Mouse (Mus musculus): ENCODE measurements around the gene Smpd3.
"Not testable (repeated sequence)": the region's sequence is repeated elsewhere in the genome, so short reads cannot be mapped to it uniquely, and the experiment has no call there.

Smpd3 gene

DNA sequence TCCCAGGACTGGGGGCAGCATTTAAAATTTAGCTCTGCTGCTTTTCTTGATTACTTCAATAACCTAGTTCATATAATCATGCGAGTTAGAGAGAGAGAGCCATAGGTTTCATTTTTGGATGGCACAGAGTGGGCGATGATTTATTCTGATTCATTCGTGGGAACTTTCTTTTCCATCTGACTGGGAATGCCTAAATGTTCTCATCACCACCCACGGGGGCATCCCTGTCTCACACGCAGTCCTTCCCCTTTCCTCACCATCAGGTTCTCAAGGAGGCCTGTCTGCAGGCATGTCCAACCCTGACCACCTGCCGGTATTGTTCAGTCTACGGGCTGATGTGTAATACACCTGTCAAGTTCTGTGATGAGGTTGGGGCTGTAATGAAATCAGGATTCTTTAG is 16.4 kb downstream of the Smpd3 start:
- no peak for DNase-seq (ENCODE audit: low spot score)

GRCm38 (mm10) chr8:106320002-106320401 is 17.8 kb downstream of the Smpd3 start:
- no peak for DNase-seq (ENCODE audit: low spot score)

GRCm38 (mm10) chr8:106317091-106317490 is 20.7 kb downstream of the Smpd3 start:
- no peak for DNase-seq (ENCODE audit: low spot score)

GRCm38 (mm10) chr8:106316506-106316905 is 21.3 kb downstream of the Smpd3 start:
- DNase-seq (ENCODE audit: low spot score), result no peak

GRCm38 (mm10) chr8:106315402-106316187 is 22.2 kb downstream of the Smpd3 start:
- DNase-seq (ENCODE audit: low spot score), result no peak

DNA sequence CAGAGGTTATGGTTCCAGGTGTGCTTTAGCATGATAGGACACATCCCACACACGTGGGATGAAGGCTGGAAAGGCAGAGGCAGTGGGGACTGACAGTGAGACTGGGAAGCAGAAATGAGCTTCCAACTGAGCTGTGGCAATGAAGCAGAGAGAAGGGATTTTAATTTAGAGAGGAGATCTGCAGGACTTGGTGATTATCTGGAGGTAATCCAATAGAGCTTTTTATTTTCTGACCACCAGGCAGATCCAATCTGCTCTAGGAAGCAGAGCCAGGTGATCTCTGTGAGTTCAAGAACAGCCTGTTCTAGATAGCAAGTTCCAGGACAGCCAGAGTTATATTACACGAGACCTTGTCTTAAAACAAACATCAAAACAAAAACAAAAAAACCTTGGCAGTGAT is 24.0 kb downstream of the Smpd3 start:
- DNase-seq (ENCODE audit: low spot score), result no peak

- DNase-seq (ENCODE audit: low spot score), result no peak
Measured at GRCm38 (mm10) chr8:106313120-106313737, 24.6 kb downstream of the Smpd3 start.

- DNase-seq (ENCODE audit: low spot score), result no peak
Measured at GRCm38 (mm10) chr8:106311967-106312366, 25.8 kb downstream of the Smpd3 start.

- DNase-seq (ENCODE audit: low spot score), result no peak
Measured at GRCm38 (mm10) chr8:106310026-106310652, 27.6 kb downstream of the Smpd3 start.

- DNase-seq (ENCODE audit: low spot score), result not testable (repeated sequence)
Measured at GRCm38 (mm10) chr8:106308082-106308786, 29.6 kb downstream of the Smpd3 start.

DNA sequence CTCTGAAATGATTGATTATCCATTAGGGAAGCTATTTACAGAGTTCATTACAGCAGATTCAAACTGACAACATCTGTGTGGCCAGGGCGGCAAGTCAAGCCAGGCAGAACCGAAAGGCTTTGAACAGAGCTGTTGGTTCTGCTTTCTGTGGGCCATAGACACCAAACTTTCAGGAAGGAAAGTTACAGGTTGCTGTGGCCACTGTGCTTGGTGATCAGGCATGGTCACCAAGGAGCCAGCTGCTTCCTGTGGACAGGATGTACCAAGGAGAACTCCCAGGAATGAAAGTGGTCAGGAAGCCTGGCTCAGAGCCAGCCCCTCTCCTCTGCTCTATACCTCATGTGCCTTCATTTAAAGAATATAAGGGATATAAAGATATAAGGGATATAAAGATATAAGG is 30.2 kb downstream of the Smpd3 start:
- no peak for DNase-seq (ENCODE audit: low spot score)

DNA sequence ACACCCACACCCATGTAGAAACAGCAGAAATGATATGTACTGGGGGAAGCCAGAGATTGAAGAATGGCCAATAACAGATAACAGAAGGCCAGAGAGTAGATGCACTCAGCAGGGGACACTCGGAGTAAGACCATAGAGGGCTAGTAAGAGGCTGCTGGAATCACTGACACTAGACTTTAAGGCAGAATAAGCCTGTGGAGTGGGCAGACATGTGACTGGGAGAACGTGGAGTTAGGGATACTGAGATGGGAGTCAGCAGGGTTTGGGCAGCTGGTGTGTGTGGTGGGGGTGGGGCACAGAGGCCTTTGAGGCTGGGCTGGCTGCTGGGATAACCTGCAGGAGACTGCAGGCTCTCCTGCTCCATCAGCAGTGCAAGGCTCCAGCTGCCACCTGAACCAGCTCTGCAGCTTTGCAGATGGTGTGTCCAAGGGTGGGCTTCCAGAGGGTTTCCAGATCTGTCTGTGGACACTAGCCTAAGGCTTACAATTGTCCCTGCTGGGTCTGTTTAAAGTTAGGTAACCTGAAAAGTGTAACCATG is 31.0 kb downstream of the Smpd3 start:
- DNase-seq (ENCODE audit: low spot score), result not testable (repeated sequence)

DNA sequence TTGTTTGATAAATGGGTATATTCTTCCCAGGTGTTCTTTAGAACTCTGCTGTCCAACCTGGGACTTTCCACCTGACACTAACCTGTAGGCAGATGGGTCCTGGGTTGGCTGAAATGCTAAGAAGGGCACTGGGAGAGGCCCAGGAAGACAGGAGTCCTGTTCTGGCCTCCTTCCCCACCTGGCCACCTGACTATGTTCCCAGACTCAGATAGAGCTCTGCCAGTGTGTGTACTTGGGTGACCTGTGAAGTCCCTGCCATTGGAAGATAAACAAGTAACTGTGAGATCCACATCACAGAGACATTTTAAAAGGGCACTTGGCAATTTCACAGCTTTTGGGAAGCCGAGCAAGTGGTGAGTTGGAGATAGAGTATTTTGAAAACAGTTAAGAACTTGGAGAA is 31.7 kb downstream of the Smpd3 start:
- DNase-seq (ENCODE audit: low spot score), result no peak

GRCm38 (mm10) chr8:106305301-106305700 is 32.5 kb downstream of the Smpd3 start:
- no peak for DNase-seq (ENCODE audit: low spot score)

DNA sequence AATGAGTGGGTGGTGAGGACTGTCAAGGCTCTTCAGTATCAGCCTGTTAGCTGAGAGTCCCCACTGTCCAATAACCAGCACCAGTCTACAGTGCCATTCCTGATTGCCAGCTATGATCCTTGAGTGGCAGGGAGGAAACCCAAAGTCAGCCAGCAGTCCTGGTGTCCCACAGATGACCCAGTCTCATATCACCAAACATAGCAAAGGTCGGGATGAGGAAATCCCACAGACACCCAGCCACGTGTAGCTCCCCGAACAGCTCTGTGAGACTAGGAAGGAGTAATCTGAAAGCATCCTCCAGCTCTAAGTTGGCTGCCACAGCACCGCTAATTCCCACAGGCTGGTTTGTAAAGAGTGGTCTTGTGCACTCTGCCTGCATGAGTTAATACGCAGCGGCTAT is 33.5 kb downstream of the Smpd3 start:
- no peak for DNase-seq (ENCODE audit: low spot score)

DNA sequence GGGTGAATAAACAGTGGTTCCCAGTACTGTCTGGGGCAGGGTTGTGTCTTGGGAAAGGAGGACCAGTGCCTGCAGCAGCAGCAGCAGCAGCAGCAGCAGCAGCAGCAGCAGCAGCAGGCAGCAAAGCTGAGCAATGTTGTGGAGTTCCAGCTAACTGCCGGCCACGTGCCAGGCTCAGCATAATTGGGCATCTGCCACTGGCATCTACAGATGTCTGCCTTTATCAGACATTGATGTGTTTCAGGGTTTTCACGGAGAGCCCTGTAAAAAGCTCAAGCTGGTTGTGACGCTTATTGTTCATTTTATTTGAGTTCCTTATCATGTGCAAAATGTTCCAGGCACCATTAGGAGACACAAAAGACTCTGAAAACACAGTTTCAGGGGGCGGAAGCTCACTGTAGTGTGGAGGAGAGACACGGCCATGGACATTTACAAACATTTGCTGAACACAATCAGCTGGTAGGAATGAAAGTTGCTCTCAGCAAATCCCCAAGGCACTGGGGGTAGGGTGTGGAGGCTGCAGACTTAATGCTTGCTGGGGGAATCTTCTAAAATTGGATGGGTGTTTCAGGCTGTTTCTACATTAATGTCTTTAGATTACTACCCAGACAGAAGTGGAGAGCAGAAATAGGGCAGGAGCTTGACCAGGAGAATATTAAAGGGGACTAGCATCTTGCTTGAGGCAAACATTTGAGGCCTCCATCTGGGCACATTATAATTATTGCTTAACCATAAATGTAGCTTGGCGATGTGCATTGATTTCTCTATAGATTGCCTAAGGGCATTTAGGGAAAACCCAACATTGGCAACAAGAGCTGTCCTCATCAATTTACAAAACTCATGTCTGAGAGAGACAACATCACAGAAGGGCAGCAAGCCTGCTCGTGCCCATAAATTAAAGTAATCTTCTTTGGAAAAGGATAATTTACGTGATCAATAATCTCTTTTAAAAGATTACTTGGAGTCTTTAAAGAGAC is 36.8 kb downstream of the Smpd3 start:
- DNase-seq (ENCODE audit: low spot score), result no peak

DNA sequence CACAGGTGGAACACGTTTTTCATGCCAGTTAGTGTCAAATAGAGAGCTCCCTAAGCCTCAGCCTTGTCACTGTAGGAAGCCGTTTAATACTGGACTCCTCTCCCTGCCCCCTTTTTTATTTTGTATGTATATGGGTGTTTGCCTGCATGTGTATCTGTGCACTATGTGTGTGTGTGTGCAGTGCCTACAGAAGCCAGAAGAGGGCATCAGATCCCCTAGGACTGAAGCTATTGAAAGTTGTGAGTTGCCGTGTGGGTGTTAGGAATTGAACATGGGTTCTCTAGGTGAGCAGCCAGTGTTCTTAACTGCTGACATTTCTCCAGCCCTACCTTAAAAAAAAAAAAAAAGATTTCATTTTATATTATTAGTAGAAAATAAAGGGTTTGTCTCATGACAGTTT is 38.1 kb downstream of the Smpd3 start:
- no peak for DNase-seq (ENCODE audit: low spot score)

- no peak for DNase-seq (ENCODE audit: low spot score)
Measured at GRCm38 (mm10) chr8:106298846-106299245, 38.9 kb downstream of the Smpd3 start.

- DNase-seq (ENCODE audit: low spot score), result no peak
Measured at GRCm38 (mm10) chr8:106298261-106298660, 39.5 kb downstream of the Smpd3 start.

DNA sequence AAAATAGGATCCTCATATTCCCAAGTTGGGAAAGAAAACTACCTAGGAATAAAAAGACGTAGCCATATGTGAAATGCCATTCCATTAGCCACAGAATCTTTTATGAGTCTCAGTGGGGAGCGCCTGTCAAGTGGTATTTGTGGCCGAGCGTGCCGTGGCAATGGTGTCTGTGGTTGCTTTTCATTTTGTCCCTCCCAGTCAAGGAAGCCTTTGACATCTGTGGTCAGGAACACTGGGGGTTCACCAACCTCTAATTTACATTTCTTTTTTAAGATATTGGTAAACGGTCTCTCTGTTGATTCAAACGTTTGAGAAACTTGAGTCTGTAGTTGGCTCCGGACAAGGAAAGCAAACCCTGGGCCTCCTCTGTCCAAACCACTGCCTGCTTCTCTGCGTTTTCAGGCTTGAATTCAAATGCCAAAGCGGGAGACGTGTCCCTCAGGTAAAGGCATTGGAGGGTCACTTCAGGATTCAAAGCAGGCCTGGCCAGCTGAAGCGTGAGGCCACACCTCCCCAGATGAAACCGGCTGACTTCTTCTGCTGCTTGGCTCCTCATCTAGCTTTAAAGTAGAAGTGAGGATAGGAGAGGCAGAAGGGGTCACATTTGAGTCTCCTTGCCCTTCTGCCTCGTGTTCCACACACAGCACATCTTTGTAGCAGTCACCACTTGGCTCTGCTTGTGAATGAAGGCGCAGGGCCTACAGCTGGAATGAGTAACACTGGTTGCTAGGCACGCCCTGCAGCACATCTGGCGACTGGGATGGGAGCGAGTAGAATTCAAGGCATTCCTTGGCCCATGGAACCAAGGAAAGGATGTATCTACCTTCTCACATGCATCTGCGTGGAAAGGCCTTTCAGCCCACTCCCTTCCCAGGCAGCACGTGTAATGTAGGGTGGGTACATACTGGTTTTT is 45.0 kb downstream of the Smpd3 start:
- DNase-seq (ENCODE audit: low spot score), result no peak
